Mouse (Mus musculus): ENCODE results near the gene Rbbp8nl. TPM values are rescaled to one million over a fixed set of nuclear protein-coding genes. Genes with fewer than 3 reads are reported as not detected.

Rbbp8nl gene
- polyA plus RNA-seq, 1 experiment, result not detected

- H3K36me3 ChIP-seq (ENCODE audit: control insufficient read depth, insufficient read depth, low read length), result no peaks in the 10 kb centered on the region
- H3K4me1 ChIP-seq (ENCODE audit: control insufficient read depth, insufficient read depth, low read length), result no peaks in the 10 kb centered on the region
- no peak overlapping the region for H3K27ac ChIP-seq (ENCODE audit: control insufficient read depth, insufficient read depth, low read depth, low read length)
- H3K27me3 ChIP-seq (ENCODE audit: control insufficient read depth, insufficient read depth, low read length), result no peaks in the 10 kb centered on the region
- TF ChIP-seq CTCF (IDR thresholded peaks at IDR 0.05; ENCODE audit: control insufficient read depth, insufficient read depth, insufficient replicate concordance, low read depth, low read length) (no peak), POLR2A (IDR thresholded peaks at IDR 0.05; ENCODE audit: control insufficient read depth, low read depth, low read length) (no peak)
- H3K4me3 ChIP-seq (ENCODE audit: control insufficient read depth, low read depth, low read length), result no peak overlapping the region
Observed at GRCm38 (mm10) chr2:180314292-180314691, 24.6 kb upstream of the Rbbp8nl start.

DNA sequence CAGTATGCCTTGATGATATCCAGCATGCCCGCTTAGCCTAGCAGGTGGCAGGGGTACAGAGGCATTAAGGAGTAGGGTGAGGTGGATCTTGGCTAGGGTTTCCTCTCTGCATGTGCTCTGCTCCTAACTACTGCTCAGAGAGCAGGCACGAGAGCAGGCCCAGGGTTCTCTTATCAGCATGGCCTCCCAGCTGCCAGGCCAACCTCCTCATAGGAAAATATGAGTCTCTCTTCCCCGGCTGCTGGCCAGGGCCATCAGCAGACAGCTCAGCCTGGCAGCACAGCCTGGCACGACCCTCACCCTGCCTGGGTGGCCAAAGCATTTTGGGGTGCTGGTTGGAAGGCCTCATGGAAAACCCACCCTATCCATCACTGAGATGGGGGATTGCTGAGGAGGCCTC, 21.5 kb upstream of the Rbbp8nl start:
- peak overlapping the region; percentile 22; the same call in 1 of the 2 replicates for H3K27ac ChIP-seq (ENCODE audit: control insufficient read depth, insufficient read depth, low read depth, low read length)
- TF ChIP-seq POLR2A (IDR thresholded peaks at IDR 0.05; ENCODE audit: control insufficient read depth, low read depth, low read length) (no peak), CTCF (IDR thresholded peaks at IDR 0.05; ENCODE audit: control insufficient read depth, insufficient read depth, insufficient replicate concordance, low read depth, low read length) (no peak)

GRCm38 (mm10) chr2:180307680-180308079, 18.0 kb upstream of the Rbbp8nl start:
- Histone ChIP-seq H3K27me3 (ENCODE audit: control insufficient read depth, insufficient read depth, low read length) (no peaks in the 10 kb centered on the region), H3K27ac (ENCODE audit: control insufficient read depth, insufficient read depth, low read depth, low read length) (no peak overlapping the region), H3K4me1 (ENCODE audit: control insufficient read depth, insufficient read depth, low read length) (no peaks in the 10 kb centered on the region), H3K36me3 (ENCODE audit: control insufficient read depth, insufficient read depth, low read length) (no peaks in the 10 kb centered on the region), H3K4me3 (ENCODE audit: control insufficient read depth, low read depth, low read length) (no peak overlapping the region)
- TF ChIP-seq POLR2A (IDR thresholded peaks at IDR 0.05; ENCODE audit: control insufficient read depth, low read depth, low read length), result no peak

More for the DNA sequence above, 21.5 kb upstream of the Rbbp8nl start:
- Histone ChIP-seq H3K27me3 (ENCODE audit: control insufficient read depth, insufficient read depth, low read length) (no peaks in the 10 kb centered on the region), H3K36me3 (ENCODE audit: control insufficient read depth, insufficient read depth, low read length) (no peaks in the 10 kb centered on the region), H3K4me3 (ENCODE audit: control insufficient read depth, low read depth, low read length) (no peak overlapping the region), H3K4me1 (ENCODE audit: control insufficient read depth, insufficient read depth, low read length) (no peaks in the 10 kb centered on the region)

DNA sequence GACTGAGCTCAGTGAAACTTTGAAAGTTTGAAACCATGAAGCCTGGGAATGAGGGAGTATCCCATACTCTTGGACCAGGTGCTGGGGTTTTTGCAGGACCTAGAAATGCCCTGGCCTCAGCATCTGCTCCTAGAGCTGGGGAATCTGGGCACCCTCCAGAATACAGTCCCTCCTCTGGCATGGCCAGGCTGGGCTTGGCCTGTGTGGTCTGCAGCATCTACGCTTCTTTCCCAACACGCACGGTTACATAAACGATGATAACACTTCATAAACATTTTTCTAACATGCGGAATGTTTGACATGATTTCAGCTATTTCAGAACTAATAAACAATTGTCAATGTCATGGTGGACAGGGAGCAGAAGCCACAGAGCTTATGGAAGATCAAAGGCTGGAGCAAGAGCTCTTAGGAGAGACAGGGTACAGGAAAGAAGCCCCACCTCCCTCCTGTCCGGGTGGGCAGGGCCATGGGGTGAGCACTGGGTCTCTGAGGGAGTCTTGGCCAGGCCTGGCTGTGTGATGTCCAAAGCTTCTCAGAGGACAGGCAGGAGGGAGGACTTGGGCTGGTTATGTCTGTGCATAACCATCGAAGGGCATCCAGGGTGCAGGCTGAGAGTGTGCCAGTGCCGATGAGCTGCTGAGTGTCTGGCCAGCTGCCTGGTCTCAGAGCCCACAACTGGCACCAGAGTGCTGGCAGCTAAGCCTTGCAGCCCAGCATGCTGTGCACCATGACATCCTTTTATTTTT, 16.9 kb upstream of the Rbbp8nl start:
- H3K4me3 ChIP-seq (ENCODE audit: control insufficient read depth, low read depth, low read length), result no peak overlapping the region
- no peaks in the 10 kb centered on the region for H3K27me3 ChIP-seq (ENCODE audit: control insufficient read depth, insufficient read depth, low read length)
- no peak for TF ChIP-seq POLR2A (IDR thresholded peaks at IDR 0.05; ENCODE audit: control insufficient read depth, low read depth, low read length)
- no peak for TF ChIP-seq CTCF (IDR thresholded peaks at IDR 0.05; ENCODE audit: control insufficient read depth, insufficient read depth, insufficient replicate concordance, low read depth, low read length)
- H3K36me3 ChIP-seq (ENCODE audit: control insufficient read depth, insufficient read depth, low read length), result no peaks in the 10 kb centered on the region
- H3K4me1 ChIP-seq (ENCODE audit: control insufficient read depth, insufficient read depth, low read length), result no peaks in the 10 kb centered on the region
- no peak overlapping the region for H3K27ac ChIP-seq (ENCODE audit: control insufficient read depth, insufficient read depth, low read depth, low read length)

GRCm38 (mm10) chr2:180306009-180306408, 16.3 kb upstream of the Rbbp8nl start:
- Histone ChIP-seq H3K4me3 (ENCODE audit: control insufficient read depth, low read depth, low read length) (no peak overlapping the region), H3K36me3 (ENCODE audit: control insufficient read depth, insufficient read depth, low read length) (no peaks in the 10 kb centered on the region), H3K4me1 (ENCODE audit: control insufficient read depth, insufficient read depth, low read length) (no peaks in the 10 kb centered on the region), H3K27ac (ENCODE audit: control insufficient read depth, insufficient read depth, low read depth, low read length) (no peak overlapping the region), H3K27me3 (ENCODE audit: control insufficient read depth, insufficient read depth, low read length) (no peaks in the 10 kb centered on the region)
- TF ChIP-seq CTCF (IDR thresholded peaks at IDR 0.05; ENCODE audit: control insufficient read depth, insufficient read depth, insufficient replicate concordance, low read depth, low read length) (no peak), POLR2A (IDR thresholded peaks at IDR 0.05; ENCODE audit: control insufficient read depth, low read depth, low read length) (no peak)

GRCm38 (mm10) chr2:180305490-180305889, 15.8 kb upstream of the Rbbp8nl start:
- H3K4me1 ChIP-seq (ENCODE audit: control insufficient read depth, insufficient read depth, low read length), result no peaks in the 10 kb centered on the region
- TF ChIP-seq CTCF (IDR thresholded peaks at IDR 0.05; ENCODE audit: control insufficient read depth, insufficient read depth, insufficient replicate concordance, low read depth, low read length) (no peak), POLR2A (IDR thresholded peaks at IDR 0.05; ENCODE audit: control insufficient read depth, low read depth, low read length) (no peak)
- H3K27ac ChIP-seq (ENCODE audit: control insufficient read depth, insufficient read depth, low read depth, low read length), result no peak overlapping the region

DNA sequence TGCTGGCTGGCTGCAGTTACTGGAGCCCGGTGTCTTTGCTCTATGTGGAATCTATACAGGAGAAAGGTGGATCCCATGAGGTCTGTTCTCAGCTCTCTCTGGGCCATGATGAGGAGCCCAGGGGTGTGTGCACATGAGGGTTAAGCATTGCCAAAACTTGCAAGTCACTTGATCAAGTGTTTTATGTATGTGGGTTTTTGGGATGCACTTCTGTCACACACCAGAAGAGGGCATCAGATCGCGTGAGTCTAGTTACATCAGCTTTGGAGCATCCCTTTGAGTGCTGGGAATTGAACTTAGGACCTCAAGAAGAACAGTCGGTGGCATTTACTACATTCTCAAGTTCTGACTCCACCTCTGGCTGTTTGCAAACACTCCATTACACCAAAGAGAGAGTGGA, 14.9 kb upstream of the Rbbp8nl start:
- H3K27ac ChIP-seq (ENCODE audit: control insufficient read depth, insufficient read depth, low read depth, low read length), result no peak overlapping the region
- TF ChIP-seq POLR2A (IDR thresholded peaks at IDR 0.05; ENCODE audit: control insufficient read depth, low read depth, low read length), result no peak
- TF ChIP-seq CTCF (IDR thresholded peaks at IDR 0.05; ENCODE audit: control insufficient read depth, insufficient read depth, insufficient replicate concordance, low read depth, low read length), result no peak
- H3K4me1 ChIP-seq (ENCODE audit: control insufficient read depth, insufficient read depth, low read length), result no peaks in the 10 kb centered on the region

More at GRCm38 (mm10) chr2:180305490-180305889, 15.8 kb upstream of the Rbbp8nl start:
- no peaks in the 10 kb centered on the region for H3K36me3 ChIP-seq (ENCODE audit: control insufficient read depth, insufficient read depth, low read length)
- no peaks in the 10 kb centered on the region for H3K27me3 ChIP-seq (ENCODE audit: control insufficient read depth, insufficient read depth, low read length)
- H3K4me3 ChIP-seq (ENCODE audit: control insufficient read depth, low read depth, low read length), result no peak overlapping the region

More for the DNA sequence above, 14.9 kb upstream of the Rbbp8nl start:
- no peaks in the 10 kb centered on the region for H3K27me3 ChIP-seq (ENCODE audit: control insufficient read depth, insufficient read depth, low read length)
- H3K36me3 ChIP-seq (ENCODE audit: control insufficient read depth, insufficient read depth, low read length), result no peaks in the 10 kb centered on the region
- no peak overlapping the region for H3K4me3 ChIP-seq (ENCODE audit: control insufficient read depth, low read depth, low read length)
